Comparison of ENCODE assay signal across 11 mouse cellular contexts in the genomic region with DNA sequence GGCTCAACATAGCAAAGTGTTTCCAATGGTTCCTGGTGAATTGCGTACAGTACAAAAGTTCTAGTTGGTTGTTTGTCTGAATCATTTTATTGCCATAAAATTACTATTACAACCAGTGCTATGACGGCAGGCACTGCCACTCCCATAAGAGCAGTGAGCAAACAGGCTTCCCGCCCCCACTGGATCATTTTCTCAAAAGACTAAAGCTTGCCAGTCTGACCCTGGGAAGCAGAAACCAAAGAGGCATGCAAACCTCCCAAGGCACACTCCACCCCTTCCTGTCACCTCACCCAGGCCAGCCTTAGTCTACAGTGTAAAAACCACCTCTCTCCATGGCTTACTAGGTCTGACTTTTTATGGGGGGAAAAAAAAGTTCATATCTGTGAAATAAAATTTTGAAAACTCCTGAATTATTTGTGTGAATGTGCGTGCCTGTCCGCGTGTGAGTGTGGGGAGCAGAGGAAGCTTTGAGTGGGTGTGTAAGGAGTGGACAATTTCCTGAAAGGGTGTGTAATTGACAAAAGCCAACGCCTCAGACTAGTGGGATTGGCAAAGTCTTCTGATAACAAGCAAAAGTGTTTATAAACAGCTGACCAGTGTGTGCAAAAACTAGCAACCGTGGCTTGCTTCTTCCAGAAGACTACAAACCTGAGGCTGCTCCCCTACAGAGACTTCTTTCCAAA.
DNase-seq lines count a peak whose midpoint lies in the region; ATAC-seq and TF ChIP-seq lines count a peak whose summit lies in the region.
"Had no signal": no experiment of that assay in that cellular context is flagged by ENCODE, and none has a peak within 500 bp of the region (broad histone marks: within the 10 kb centered on the region; RNA-seq: fewer than 3 reads in every experiment).

No protein-coding gene starts in this region.

- H3K36me3 ChIP-seq in embryonic facial prominence, embryonic 15.5 days: no peaks in the 10 kb centered on the region
- H3K36me3 ChIP-seq in embryonic facial prominence, embryonic 10.5 days (replicated peaks): peaks cover 3% of the 10 kb centered on the region
- H3K36me3 ChIP-seq in limb, embryonic 15.5 days: 0 out of 2 replicates have a peak, but pooled peaks cover 4% of the 10 kb centered on the region
- no peaks in the 10 kb centered on the region for H3K36me3 ChIP-seq in limb, embryonic 10.5 days
- no peaks in the 10 kb centered on the region for H3K36me3 ChIP-seq in small intestine, adult 2 months (ENCODE audit: control insufficient read depth, insufficient read depth, low read length)
- H3K36me3 ChIP-seq: hindbrain, embryonic 13.5 days; liver, embryonic 13.5 days had no signal

- peaks cover 13% of the 10 kb centered on the region; the same call in 1 of the 2 replicates for H3K4me1 ChIP-seq in embryonic facial prominence, embryonic 15.5 days
- H3K4me1 ChIP-seq in embryonic facial prominence, embryonic 10.5 days: peaks cover 6% of the 10 kb centered on the region; the same call in 1 of the 2 replicates
- H3K4me1 ChIP-seq in limb, embryonic 15.5 days: peaks cover 18% of the 10 kb centered on the region
- no peaks in the 10 kb centered on the region for H3K4me1 ChIP-seq in limb, embryonic 10.5 days
- H3K4me1 ChIP-seq in small intestine, adult 2 months (ENCODE audit: control insufficient read depth, insufficient read depth, insufficient read length, low read length): peaks cover 10% of the 10 kb centered on the region; the same call in 1 of the 2 replicates

- no peak overlapping the region for H3K4me2 ChIP-seq in embryonic facial prominence, embryonic 15.5 days (replicated peaks)
- H3K4me2 ChIP-seq in limb, embryonic 15.5 days: no peak overlapping the region
- H3K4me2 ChIP-seq: hindbrain, embryonic 13.5 days; liver, embryonic 13.5 days had no signal

- H3K4me3 ChIP-seq in embryonic facial prominence, embryonic 15.5 days (replicated peaks): no peak overlapping the region
- no peak overlapping the region for H3K4me3 ChIP-seq in embryonic facial prominence, embryonic 10.5 days
- H3K4me3 ChIP-seq in limb, embryonic 15.5 days: no peak overlapping the region
- no peak overlapping the region for H3K4me3 ChIP-seq in limb, embryonic 10.5 days
- no peak overlapping the region for H3K4me3 ChIP-seq in small intestine, adult 2 months (ENCODE audit: low read depth, low read length)
- H3K4me3 ChIP-seq: hindbrain, embryonic 13.5 days; liver, embryonic 13.5 days had no signal

- no peak for DNase-seq in embryonic facial prominence, embryonic 10.5 days (ENCODE audit: low spot score)
- no peak for DNase-seq in limb, embryonic 10.5 days (ENCODE audit: low spot score)
- DNase-seq in induced T-regulatory cell, adult 2 months (ENCODE audit: low read depth): peak; percentile 43
- no peak for DNase-seq in thymus, postnatal 4 days
- DNase-seq in left cerebral cortex, adult 11 months (ENCODE audit: low spot score): no peak
- DNase-seq: kidney, postnatal 10 days; liver, embryonic 13.5 days had no signal

- H3K9ac ChIP-seq in embryonic facial prominence, embryonic 15.5 days: no peak overlapping the region
- no peak overlapping the region for H3K9ac ChIP-seq in limb, embryonic 15.5 days
- H3K9ac ChIP-seq: hindbrain, embryonic 13.5 days; liver, embryonic 13.5 days had no signal

- TF ChIP-seq CTCF in small intestine, adult 2 months (IDR thresholded peaks at IDR 0.05; ENCODE audit: extremely low read depth, insufficient read length, insufficient replicate concordance, low read depth, low read length): no peak

- no peaks in the 10 kb centered on the region for H3K9me3 ChIP-seq in embryonic facial prominence, embryonic 15.5 days (replicated peaks)
- no peaks in the 10 kb centered on the region for H3K9me3 ChIP-seq in embryonic facial prominence, embryonic 10.5 days
- no peaks in the 10 kb centered on the region for H3K9me3 ChIP-seq in limb, embryonic 15.5 days
- H3K9me3 ChIP-seq in limb, embryonic 10.5 days (replicated peaks): no peaks in the 10 kb centered on the region
- H3K9me3 ChIP-seq: hindbrain, embryonic 13.5 days; liver, embryonic 13.5 days had no signal

- H3K27me3 ChIP-seq in embryonic facial prominence, embryonic 15.5 days: no peaks in the 10 kb centered on the region
- no peaks in the 10 kb centered on the region for H3K27me3 ChIP-seq in embryonic facial prominence, embryonic 10.5 days (replicated peaks; ENCODE audit: low read depth, poor library complexity, severe bottlenecking)
- H3K27me3 ChIP-seq in limb, embryonic 15.5 days: no peaks in the 10 kb centered on the region
- H3K27me3 ChIP-seq in limb, embryonic 10.5 days (ENCODE audit: low read depth, poor library complexity, severe bottlenecking): no peaks in the 10 kb centered on the region
- no peaks in the 10 kb centered on the region for H3K27me3 ChIP-seq in small intestine, adult 2 months (ENCODE audit: control insufficient read depth, insufficient read depth, low read length)
- H3K27me3 ChIP-seq: hindbrain, embryonic 13.5 days; liver, embryonic 13.5 days had no signal

- 0 out of 2 replicates have a peak overlapping the region, but pooled peaks have one; percentile 28 for H3K27ac ChIP-seq in embryonic facial prominence, embryonic 15.5 days (replicated peaks)
- H3K27ac ChIP-seq in embryonic facial prominence, embryonic 10.5 days (replicated peaks): no peak overlapping the region
- H3K27ac ChIP-seq in limb, embryonic 15.5 days: peak overlapping the region; percentile 61; the same call in 1 of the 2 replicates
- H3K27ac ChIP-seq in limb, embryonic 10.5 days: no peak overlapping the region
- H3K27ac ChIP-seq in small intestine, adult 2 months (ENCODE audit: insufficient read depth, low read depth, low read length): peak overlapping the region; percentile 89
- H3K27ac ChIP-seq: hindbrain, embryonic 13.5 days; liver, embryonic 13.5 days had no signal

- WGBS in embryonic facial prominence, embryonic 15.5 days: 74% methylated on average over 8 of the region's 8 CpGs
- 89% methylated on average over 8 of the region's 8 CpGs for WGBS in embryonic facial prominence, embryonic 10.5 days
- 65% methylated on average over 8 of the region's 8 CpGs for WGBS in limb, embryonic 15.5 days
- 90% methylated on average over 8 of the region's 8 CpGs for WGBS in limb, embryonic 10.5 days
- WGBS in small intestine, adult 2 months: 23% methylated on average over 8 of the region's 8 CpGs

- no peak for ATAC-seq in embryonic facial prominence, embryonic 15.5 days (ENCODE audit: insufficient number of reproducible peaks, low FRiP score, low TSS enrichment, low read depth)
- ATAC-seq in limb, embryonic 15.5 days (ENCODE audit: insufficient number of reproducible peaks, low FRiP score, low TSS enrichment, low read depth): no peak

- TF ChIP-seq POLR2A in small intestine, adult 2 months (IDR thresholded peaks at IDR 0.05; ENCODE audit: low read depth, low read length): no peak

Comparison
In these comparisons a context has a peak if more than half of its experiments do, and no peak if none do; other contexts are left out.
1. H3K27ac ChIP-seq: peak in embryonic facial prominence, embryonic 15.5 days (single experiment), limb, embryonic 15.5 days (single experiment) and small intestine, adult 2 months (single experiment); none in embryonic facial prominence, embryonic 10.5 days (single experiment) and limb, embryonic 10.5 days (single experiment).